Mouse (Mus musculus) naive thymus-derived CD4-positive, alpha-beta T cell, adult 2 months (primary cell): ENCODE measurements around the gene Pck2.
A peak's percentile ranks its signal among the peaks of the same experiment; 100 is the strongest.

Source experiments
- DNase-seq: peaks from one replicate; pipeline ENCODE4 v3.0.0-alpha.2; 2011; ENCODE audit warnings: low read depth

The Pck2 gene

GRCm38 (mm10) chr14:55540067-55540786 is at the start of gene Pck2:
Pck2 (plus strand) TSS chr14:55540266.
- peak; percentile 55 for DNase-seq

GRCm38 (mm10) chr14:55490361-55491201 is 49.5 kb upstream of the Pck2 start, which contains the start of gene Carmil3:
Carmil3 (plus strand) TSS chr14:55490651.
- peak; percentile 72 for DNase-seq

- peak; percentile 43 for DNase-seq
These were observed 48.7 kb upstream of the Pck2 start for GRCm38 (mm10) chr14:55491291-55491833.

- no peak for DNase-seq
These were observed 48.0 kb upstream of the Pck2 start for GRCm38 (mm10) chr14:55492103-55492502.

GRCm38 (mm10) chr14:55495509-55496240 is 44.4 kb upstream of the Pck2 start:
- no peak for DNase-seq

GRCm38 (mm10) chr14:55496761-55497448 is 43.2 kb upstream of the Pck2 start:
- DNase-seq, result peak; percentile 25

- DNase-seq, result peak; percentile 90
These were observed 42.6 kb upstream of the Pck2 start for GRCm38 (mm10) chr14:55497449-55497821.

GRCm38 (mm10) chr14:55505612-55506011 is 34.5 kb upstream of the Pck2 start:
- no peak for DNase-seq

GRCm38 (mm10) chr14:55507801-55508200 is 32.3 kb upstream of the Pck2 start:
- no peak for DNase-seq

- no peak for DNase-seq
These were observed 30.5 kb upstream of the Pck2 start for GRCm38 (mm10) chr14:55509540-55509939.

- DNase-seq, result no peak
These were observed 29.8 kb upstream of the Pck2 start, which contains the start of gene Cpne6 for GRCm38 (mm10) chr14:55510125-55510731. Cpne6 (plus strand) TSS chr14:55510445.

GRCm38 (mm10) chr14:55511037-55511436 is 29.0 kb upstream of the Pck2 start:
- DNase-seq, result no peak

- DNase-seq, result no peak
These were observed 26.1 kb upstream of the Pck2 start for GRCm38 (mm10) chr14:55513927-55514326.

- no peak for DNase-seq
These were observed 24.2 kb upstream of the Pck2 start for GRCm38 (mm10) chr14:55515846-55516245.

- DNase-seq, result no peak
These were observed 21.2 kb upstream of the Pck2 start for GRCm38 (mm10) chr14:55518897-55519296.

- no peak for DNase-seq
These were observed 20.5 kb upstream of the Pck2 start for GRCm38 (mm10) chr14:55519604-55520003.

GRCm38 (mm10) chr14:55520451-55521361 is 19.4 kb upstream of the Pck2 start:
- DNase-seq, result peak; percentile 47

- no peak for DNase-seq
These were observed 16.0 kb upstream of the Pck2 start for GRCm38 (mm10) chr14:55524062-55524461.

GRCm38 (mm10) chr14:55524785-55525184 is 15.3 kb upstream of the Pck2 start, which contains the start of gene Nrl:
Nrl (minus strand) TSS chr14:55524981.
- no peak for DNase-seq

- DNase-seq, result no peak
These were observed 13.4 kb upstream of the Pck2 start for GRCm38 (mm10) chr14:55526674-55527073.
